ENCODE assay signal across 15 mouse cellular contexts in genomic region chr3:98379236-98379635, GRCm38 (mm10). TPM values are rescaled to one million over a fixed set of nuclear protein-coding genes. Genes with fewer than 3 reads are reported as not detected.
DNase-seq lines count a peak whose midpoint lies in the region; ATAC-seq lines count a peak whose summit lies in the region.
"Had no signal": no experiment of that assay in that cellular context is flagged by ENCODE, and none has a peak within 500 bp of the region (broad histone marks: within the 10 kb centered on the region; RNA-seq: fewer than 3 reads in every experiment).

No protein-coding gene starts in this region.

- H3K9ac ChIP-seq in neural tube, embryonic 15.5 days (replicated peaks), result no peak overlapping the region
- H3K9ac ChIP-seq in kidney, embryonic 15.5 days, result no peak overlapping the region
- H3K9ac ChIP-seq: liver, embryonic 14.5 days; neural tube, embryonic 12.5 days had no signal

- no peak overlapping the region for H3K4me3 ChIP-seq in neural tube, embryonic 15.5 days (replicated peaks)
- H3K4me3 ChIP-seq in kidney, embryonic 15.5 days (replicated peaks), result no peak overlapping the region
- H3K4me3 ChIP-seq: midbrain, embryonic 10.5 days; neural tube, embryonic 12.5 days had no signal

- intact Hi-C loops in gastrocnemius, postnatal 14 days (cut with DNase I; ENCODE audit: low total_unique reads), result loop anchor here (5.0 kb wide), 1 partner anchor 43 kb away; no protein-coding TSS in a partner anchor

- DNase-seq in neural tube, embryonic 10.5 days (ENCODE audit: extremely low spot score, low spot score), result peak; percentile 39
- DNase-seq in embryo, embryonic 10 days (ENCODE audit: low spot score), result peak; percentile 80
- no peak for DNase-seq in gastrocnemius, postnatal 14 days
- DNase-seq: heart, adult 18-20 months; heart, postnatal 10 days; left cerebral cortex, postnatal 4 days; thymus, postnatal 14 days had no signal

- H3K27me3 ChIP-seq in neural tube, embryonic 15.5 days (replicated peaks), result no peaks in the 10 kb centered on the region
- no peaks in the 10 kb centered on the region for H3K27me3 ChIP-seq in kidney, embryonic 15.5 days
- H3K27me3 ChIP-seq: neural tube, embryonic 12.5 days had no signal

- peaks cover 19% of the 10 kb centered on the region for H3K4me1 ChIP-seq in neural tube, embryonic 15.5 days
- H3K4me1 ChIP-seq in kidney, embryonic 15.5 days, result peaks cover 33% of the 10 kb centered on the region

- no peak overlapping the region for H3K4me2 ChIP-seq in neural tube, embryonic 15.5 days
- peak overlapping the region; percentile 12 for H3K4me2 ChIP-seq in kidney, embryonic 15.5 days
- H3K4me2 ChIP-seq: neural tube, embryonic 12.5 days had no signal

- no peaks in the 10 kb centered on the region for H3K36me3 ChIP-seq in neural tube, embryonic 15.5 days
- H3K36me3 ChIP-seq in kidney, embryonic 15.5 days, result no peaks in the 10 kb centered on the region
- H3K36me3 ChIP-seq: midbrain, embryonic 10.5 days; neural tube, embryonic 12.5 days had no signal

- ATAC-seq in neural tube, embryonic 15.5 days (ENCODE audit: low FRiP score), result no peak
- ATAC-seq in kidney, embryonic 15.5 days (replicated peaks; ENCODE audit: low FRiP score), result no peak
- no peak for ATAC-seq in activated CD4-positive, CD25-positive, alpha-beta regulatory T cell, adult 4 months
- ATAC-seq in erythroblast, adult 5-6 weeks (replicated peaks; ENCODE audit: low FRiP score, poor library complexity, severe bottlenecking), result no peak
- ATAC-seq: intestine, embryonic 16.5 days had no signal

- 19% methylated on average over 7 of the region's 7 CpGs for WGBS in neural tube, embryonic 15.5 days
- WGBS in kidney, embryonic 15.5 days, result under 1% methylated on average over 7 of the region's 7 CpGs

- H3K27ac ChIP-seq in neural tube, embryonic 15.5 days (replicated peaks), result no peak overlapping the region
- peak overlapping the region; percentile 67 for H3K27ac ChIP-seq in kidney, embryonic 15.5 days
- H3K27ac ChIP-seq: liver, embryonic 14.5 days; midbrain, embryonic 10.5 days; neural tube, embryonic 12.5 days had no signal

- H3K9me3 ChIP-seq in neural tube, embryonic 15.5 days (replicated peaks), result no peaks in the 10 kb centered on the region
- no peaks in the 10 kb centered on the region for H3K9me3 ChIP-seq in kidney, embryonic 15.5 days (replicated peaks)
- H3K9me3 ChIP-seq: midbrain, embryonic 10.5 days; neural tube, embryonic 12.5 days had no signal

RNA-seq across cellular contexts. Expression of gene Zfp697, which starts 3.0 kb away (rescaled TPM):
- polyA plus RNA-seq in neural tube, embryonic 15.5 days (2015; fragmentation: Nextera tagmentation; extraction: Ambion mirVana), result 15.8 and 17.0 TPM in 2 replicates
- polyA plus RNA-seq in kidney, embryonic 15.5 days (2015; fragmentation: Nextera tagmentation; extraction: Ambion mirVana), result 14.4 and 16.6 TPM in 2 replicates
- polyA plus RNA-seq in activated CD4-positive, CD25-positive, alpha-beta regulatory T cell, adult 4 months (2017; shearing (Covaris generic)), result under 1 TPM in 1 of 2 experiments, not detected in 1; 0.11 TPM
- 1.2 TPM in 1 of 2 replicates, not detected in the other for total RNA-seq in erythroblast, adult 5-6 weeks (2015; ENCODE audit: low replicate concordance)
- 0.09 and 0.14 TPM in 2 replicates for total RNA-seq in erythroblast, adult 5-6 weeks (2017; ENCODE audit: low replicate concordance)
- 1 to 10 TPM; 1.2 to 1.3 TPM for total RNA-seq in gastrocnemius, postnatal 14 days (2021)

RNA-seq across cellular contexts. Expression of gene Phgdh, which starts 39.4 kb away (rescaled TPM):
- 156 and 225 TPM in 2 replicates for polyA plus RNA-seq in neural tube, embryonic 15.5 days (2015; fragmentation: Nextera tagmentation; extraction: Ambion mirVana)
- 485 and 491 TPM in 2 replicates for polyA plus RNA-seq in kidney, embryonic 15.5 days (2015; fragmentation: Nextera tagmentation; extraction: Ambion mirVana)
- polyA plus RNA-seq in activated CD4-positive, CD25-positive, alpha-beta regulatory T cell, adult 4 months (2017; shearing (Covaris generic)), result 100 to 1,000 TPM; 107 to 156 TPM
- total RNA-seq in erythroblast, adult 5-6 weeks (2015; ENCODE audit: low replicate concordance), result 9.4 and 11.5 TPM in 2 replicates
- total RNA-seq in erythroblast, adult 5-6 weeks (2017; ENCODE audit: low replicate concordance), result 26.4 and 30.0 TPM in 2 replicates
- total RNA-seq in gastrocnemius, postnatal 14 days (2021), result 1 to 10 TPM; 5.7 to 7.0 TPM

Comparison
In these comparisons a context has a peak if more than half of its experiments do, and no peak if none do; other contexts are left out.
1. RNA of gene Zfp697, which starts 3.0 kb away (polyA plus RNA-seq): 15.8 to 17.0 TPM in neural tube, embryonic 15.5 days and 14.4 to 16.6 TPM in kidney, embryonic 15.5 days; 0.11 TPM in activated CD4-positive, CD25-positive, alpha-beta regulatory T cell, adult 4 months; every median in the first group is over 10 times any median in the second.